Mouse (Mus musculus) ES-E14 (cell line): ENCODE results near the gene Lexm. TPM values are rescaled to one million over a fixed set of nuclear protein-coding genes. Genes with fewer than 3 reads are reported as not detected.

Experiments used
- DNase-seq: peaks from one replicate; pipeline ENCODE4 v3.0.0-alpha.2; 2013; ENCODE audit warnings: low read depth, low spot score
- H3K27ac ChIP-seq: 2 replicates; pipeline ENCODE4 v1.5.1; 2012; ENCODE audit warnings: low read depth, mild to moderate bottlenecking, low read length, moderate library complexity, mixed read lengths; ENCODE audit not compliant: poor library complexity, insufficient read depth, severe bottlenecking
- H3K36me3 ChIP-seq: 2 replicates; pipeline ENCODE4 v1.6.1; 2012; ENCODE audit warnings: mild to moderate bottlenecking, low read length, moderate library complexity, mixed read lengths; ENCODE audit not compliant: control insufficient read depth, poor library complexity, insufficient read depth, severe bottlenecking
- H3K4me1 ChIP-seq, 2 experiments: fragments of 150-350 bp in 1 of 2; sonication (generic) in 1 of 2; 2 replicates each; pipeline ENCODE4 v1.6.1; 2012; ENCODE audit warnings: low read length in 2 of 2, mild to moderate bottlenecking in 1 of 2, mixed read lengths in 1 of 2; ENCODE audit not compliant: control insufficient read depth in 2 of 2, insufficient read depth in 2 of 2, poor library complexity in 1 of 2
- H3K4me3 ChIP-seq, 2 experiments: fragments of 150-350 bp in 1 of 2; sonication (generic) in 1 of 2; 2 replicates each; pipeline ENCODE4 v1.5.1; 2012; ENCODE audit warnings: low read length in 2 of 2, low read depth in 1 of 2, mild to moderate bottlenecking in 1 of 2, mixed read lengths in 1 of 2; ENCODE audit not compliant: insufficient read depth in 1 of 2, poor library complexity in 1 of 2, severe bottlenecking in 1 of 2
- H3K9ac ChIP-seq: 2 replicates; pipeline ENCODE4 v1.6.1; 2012; ENCODE audit warnings: low read depth, mild to moderate bottlenecking, low read length, mixed read lengths; ENCODE audit not compliant: poor library complexity, insufficient read depth, severe bottlenecking
- H3K9me3 ChIP-seq: fragments of 150-350 bp; sonication (generic); 2 replicates; pipeline ENCODE4 v1.6.1; 2012; ENCODE audit warnings: low read depth, mild to moderate bottlenecking, low read length; ENCODE audit not compliant: control insufficient read depth, insufficient read depth
- CHD2 ChIP-seq: IDR thresholded peaks from 2 replicates; pipeline ENCODE4 v1.6.1; 2014; ENCODE audit warnings: mild to moderate bottlenecking, low read depth, low read length, inconsistent platforms
- HCFC1 ChIP-seq: IDR thresholded peaks from 2 replicates; pipeline ENCODE4 v1.6.1; 2012; ENCODE audit warnings: low read length, inconsistent platforms, borderline replicate concordance; ENCODE audit not compliant: insufficient read depth
- MAFK ChIP-seq: IDR thresholded peaks from 2 replicates; pipeline ENCODE4 v1.6.1; 2014; ENCODE audit warnings: mild to moderate bottlenecking, low read depth, low read length, inconsistent platforms; ENCODE audit not compliant: insufficient read depth
- ZC3H11A ChIP-seq: IDR thresholded peaks from 2 replicates; pipeline ENCODE4 v1.6.1; 2012; ENCODE audit warnings: low read depth, mild to moderate bottlenecking, inconsistent platforms, low read length, borderline replicate concordance
- ZNF384 ChIP-seq: IDR thresholded peaks from 2 replicates; pipeline ENCODE4 v1.6.1; 2012; ENCODE audit warnings: low read depth, low read length, inconsistent platforms
- in situ Hi-C, 2 experiments: fragments of 600-800 bp; cut with MboI; formaldehyde crosslinking; loops; one replicate each; pipeline ENCODE4 v1.15.1; 2025; ENCODE audit warnings: low sequenced_read_pairs in 2 of 2, inconsistent platforms in 1 of 2; ENCODE audit not compliant: unreplicated experiment in 2 of 2
- total RNA-seq: library from RNA; depleted of rRNA; stranded (reverse); fragments of 300-350 nt; gene quantifications from 2 replicates; pipeline ENCODE4 v1.2.3, GENCODE M21; 2012

The Lexm gene
- total RNA-seq, 1 experiment: 2.1 TPM

DNA sequence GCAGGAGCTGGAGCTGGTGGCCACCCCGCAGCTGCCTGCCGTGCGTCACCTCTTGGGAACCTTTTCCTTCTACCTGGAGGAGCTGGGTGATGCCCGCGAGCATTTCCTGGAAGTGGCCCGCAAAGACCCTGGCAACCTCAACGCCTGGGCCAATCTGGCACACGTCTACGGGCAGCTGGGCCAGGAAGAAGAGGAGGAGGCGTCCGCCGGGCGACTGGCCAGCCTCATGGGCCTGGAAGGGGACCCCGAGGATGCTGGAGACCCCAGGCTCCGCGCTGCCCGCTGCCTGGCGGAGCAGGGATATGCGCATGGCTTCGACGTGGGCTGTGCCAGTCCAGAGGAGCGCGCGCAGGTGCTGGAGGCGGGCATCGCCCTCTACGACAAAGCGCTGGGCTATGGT, 5.7 kb upstream of the Lexm start:
- H3K9me3 ChIP-seq: no peaks in the 10 kb centered on the region
- H3K27ac ChIP-seq: no peak overlapping the region
- H3K4me3 ChIP-seq: peak overlapping the region; percentile 53 to 57
- TF ChIP-seq HCFC1 (no peak), CHD2 (no peak), ZNF384 (no peak), MAFK (no peak), ZC3H11A (no peak)
- no peak for DNase-seq
- H3K9ac ChIP-seq: no peak overlapping the region
- H3K36me3 ChIP-seq: no peaks in the 10 kb centered on the region
- H3K4me1 ChIP-seq: peaks cover 0 to 9% of the 10 kb centered on the region in 2 experiments; a peak in 3 of 4 replicates
- in situ Hi-C loops: no loop called here

DNA sequence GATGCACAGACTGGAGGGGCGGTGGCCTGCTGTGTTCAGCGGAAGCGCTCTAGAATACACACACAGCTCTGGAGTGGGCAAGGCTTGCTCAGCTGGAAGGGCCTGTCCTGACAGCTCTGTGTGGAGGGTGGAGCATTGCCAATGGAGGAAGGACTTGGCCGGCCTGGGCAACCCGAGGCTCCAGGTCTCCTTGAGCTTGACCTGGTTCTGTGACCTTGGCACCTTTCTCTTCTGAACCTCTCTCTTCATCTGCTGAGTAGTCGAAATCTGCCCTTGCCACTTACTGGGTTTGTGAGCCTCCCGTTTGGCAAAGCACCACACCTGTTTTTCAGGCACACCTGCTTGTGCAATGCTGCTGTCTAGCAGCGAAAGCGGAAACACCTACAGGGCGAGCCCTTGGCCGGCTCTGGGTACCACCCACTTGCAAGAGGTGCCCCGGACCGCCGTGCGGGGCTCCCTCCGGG, 5.0 kb upstream of the Lexm start, which contains the start of gene Ttc22:
Gene Ttc22 (plus strand): TSS at position 403 of the 464 bp plus-strand sequence.
- H3K27ac ChIP-seq: no peak within 1 kb of the TSS
- H3K9ac ChIP-seq: no peak within 1 kb of the TSS
- H3K4me3 ChIP-seq: peak within 1 kb of the TSS; percentile 53 to 57
- H3K36me3 ChIP-seq: no peaks in the 10 kb centered on the region
- no peak for DNase-seq
- in situ Hi-C loops: no loop called here
- peaks cover 0 to 11% of the 10 kb centered on the region in 2 experiments; a peak in 2 of 4 replicates for H3K4me1 ChIP-seq
- TF ChIP-seq MAFK: no peak
- H3K9me3 ChIP-seq: no peaks in the 10 kb centered on the region

DNA sequence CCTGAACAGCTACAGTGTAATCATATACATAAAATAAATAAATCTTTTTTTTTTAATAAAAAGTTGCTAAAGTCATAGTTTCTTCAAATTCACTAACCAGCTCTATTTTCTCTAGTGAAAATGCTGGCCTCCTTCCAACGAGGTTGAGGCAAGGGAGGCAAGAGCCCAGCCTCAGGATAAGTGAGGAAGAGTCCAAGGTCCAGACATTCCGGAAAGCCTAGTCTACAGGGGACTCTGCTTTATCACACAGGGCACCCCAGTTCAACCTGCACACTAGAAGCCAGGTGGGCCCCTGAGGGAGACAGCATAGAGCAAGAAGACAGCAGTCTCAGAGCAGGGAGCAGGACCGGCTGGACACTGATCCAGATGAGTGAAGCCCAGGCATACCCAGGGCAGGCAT, 4.4 kb upstream of the Lexm start:
- no peak for DNase-seq
- no peak overlapping the region for H3K9ac ChIP-seq
- TF ChIP-seq ZC3H11A (no peak), ZNF384 (no peak), CHD2 (no peak), HCFC1 (no peak), MAFK (no peak)
- H3K4me1 ChIP-seq: peaks cover 0 to 14% of the 10 kb centered on the region in 2 experiments; a peak in 2 of 4 replicates
- no peaks in the 10 kb centered on the region for H3K36me3 ChIP-seq
- H3K4me3 ChIP-seq: no peak overlapping the region
- H3K9me3 ChIP-seq: no peaks in the 10 kb centered on the region
- in situ Hi-C loops: no loop called here
- H3K27ac ChIP-seq: no peak overlapping the region

DNA sequence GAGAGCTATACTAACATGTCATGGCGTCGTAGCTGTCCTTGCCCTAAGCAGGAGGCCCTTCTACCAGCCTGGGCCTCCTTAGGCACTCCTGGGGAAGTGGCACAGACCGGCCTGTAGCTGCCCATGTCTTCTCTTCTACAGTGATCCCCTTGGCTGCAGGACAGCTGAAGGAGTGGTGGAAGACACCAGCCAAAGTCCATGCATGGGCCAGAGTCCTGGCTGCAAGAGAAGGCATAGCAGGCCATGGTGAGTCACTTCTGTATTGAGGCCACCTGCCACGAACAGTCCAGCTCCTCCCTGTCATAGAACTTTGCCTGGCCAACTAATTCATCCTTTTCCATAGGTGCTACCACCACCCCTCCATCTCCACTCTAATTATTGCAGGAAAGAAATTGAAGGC, 1.9 kb upstream of the Lexm start:
- Histone ChIP-seq H3K4me1 (peaks cover 0 to 26% of the 10 kb centered on the region in 2 experiments; a peak in 2 of 4 replicates), H3K27ac (no peak overlapping the region), H3K9me3 (no peaks in the 10 kb centered on the region), H3K36me3 (no peaks in the 10 kb centered on the region), H3K9ac (no peak overlapping the region), H3K4me3 (no peak overlapping the region)
- no peak for TF ChIP-seq ZC3H11A
- no peak for TF ChIP-seq MAFK
- TF ChIP-seq ZNF384: no peak
- no peak for TF ChIP-seq HCFC1
- no peak for TF ChIP-seq CHD2
- in situ Hi-C loops: loop anchor here in 1 of 2 experiments (10.0 kb wide), 1 partner anchor 96 kb away; no protein-coding TSS in a partner anchor
- no peak for DNase-seq

DNA sequence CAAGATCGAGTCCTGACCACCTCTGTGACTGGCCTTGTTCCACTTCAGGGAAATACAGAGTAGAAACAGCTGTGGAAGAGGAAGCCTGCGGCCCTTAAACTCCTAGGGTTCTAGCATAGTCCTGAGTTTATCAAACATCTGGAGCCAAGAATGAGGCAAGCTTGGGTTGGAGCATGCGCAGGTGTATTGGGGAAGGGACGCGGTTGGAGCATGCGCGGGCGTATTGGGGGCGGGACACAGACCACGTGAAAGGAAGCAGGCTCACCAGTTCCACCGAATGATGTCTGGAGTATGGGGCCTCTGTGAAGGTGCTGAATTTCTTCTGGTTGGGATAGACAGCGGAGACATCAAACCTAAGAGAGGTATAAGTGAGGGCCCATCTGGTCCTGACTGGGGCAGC, 1.4 kb downstream of the Lexm start:
- Histone ChIP-seq H3K9ac (peak overlapping the region; percentile 69; the same call in 1 of the 2 replicates), H3K4me1 (peaks cover 2 to 28% of the 10 kb centered on the region in 2 experiments; a peak in 2 of 4 replicates), H3K4me3 (peak overlapping the region; percentile 11 to 50), H3K36me3 (no peaks in the 10 kb centered on the region), H3K9me3 (no peaks in the 10 kb centered on the region), H3K27ac (no peak overlapping the region)
- no peak for TF ChIP-seq ZNF384
- TF ChIP-seq CHD2: no peak
- no peak for TF ChIP-seq MAFK
- no peak for TF ChIP-seq ZC3H11A
- no peak for TF ChIP-seq HCFC1
- peak; percentile 68 for DNase-seq
- in situ Hi-C loops: loop anchor here in 1 of 2 experiments (10.0 kb wide), 1 partner anchor 99 kb away; no protein-coding TSS in a partner anchor
